10 mouse cellular contexts compared by ENCODE assay signal in the genomic region with DNA sequence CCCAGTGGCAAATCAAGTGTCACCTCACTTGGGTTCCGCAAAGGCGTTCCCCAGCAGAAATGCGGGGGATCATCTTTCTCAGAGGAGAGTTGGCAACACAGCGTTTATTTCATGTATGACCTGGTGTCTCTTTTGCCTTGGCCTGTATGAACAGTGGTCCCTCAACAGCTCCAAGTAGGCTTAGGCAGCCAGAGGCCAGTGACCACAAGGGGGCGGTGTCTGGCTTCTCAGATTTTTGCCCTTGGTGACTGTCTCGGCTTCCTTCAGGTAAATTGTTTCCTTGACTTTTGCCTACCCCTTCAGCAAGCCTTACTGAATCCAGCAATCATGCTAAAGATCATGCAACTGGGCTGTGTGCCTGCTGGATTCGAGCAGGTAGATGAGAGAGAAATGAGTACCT. TPM values are rescaled to one million over a fixed set of nuclear protein-coding genes. Genes with fewer than 3 reads are reported as not detected.
DNase-seq lines count a peak whose midpoint lies in the region; ATAC-seq and TF ChIP-seq lines count a peak whose summit lies in the region.
"Had no signal": no experiment of that assay in that cellular context is flagged by ENCODE, and none has a peak within 500 bp of the region (broad histone marks: within the 10 kb centered on the region; RNA-seq: fewer than 3 reads in every experiment).

No protein-coding gene starts in this region.

- DNase-seq in hindbrain, embryonic 11.5 days (ENCODE audit: low spot score), result peak; percentile 80
- peak; percentile 13 to 35 for DNase-seq in adrenal gland, postnatal 4 days (ENCODE audit: low spot score in 2 of 2)
- DNase-seq in embryonic facial prominence, embryonic 11.5 days (ENCODE audit: low spot score), result peak; percentile 70
- DNase-seq in left cerebral cortex, adult 11 months (ENCODE audit: low spot score), result peak; percentile 46
- no peak for DNase-seq in T-cell, adult 2 months (ENCODE audit: low spot score)

- H3K4me3 ChIP-seq in hindbrain, embryonic 11.5 days (ENCODE audit: low read depth, low read length), result no peak overlapping the region
- H3K4me3 ChIP-seq in hindbrain, embryonic 13.5 days, result no peak overlapping the region
- H3K4me3 ChIP-seq in E14TG2a.4 (replicated peaks; ENCODE audit: low read length), result no peak overlapping the region
- H3K4me3 ChIP-seq in embryonic facial prominence, embryonic 11.5 days (ENCODE audit: low read depth, low read length), result no peak overlapping the region
- H3K4me3 ChIP-seq in neural tube, embryonic 14.5 days (ENCODE audit: low read depth, low read length), result no peak overlapping the region
- H3K4me3 ChIP-seq: embryonic facial prominence, embryonic 12.5 days; stomach, embryonic 15.5 days had no signal

- TF ChIP-seq CTCF in E14TG2a.4 (conservative IDR thresholded peaks at IDR 0.05; ENCODE audit: low read length), result peak; percentile 78

- H3K4me2 ChIP-seq in hindbrain, embryonic 11.5 days (replicated peaks; ENCODE audit: low read depth, low read length), result no peak overlapping the region
- H3K4me2 ChIP-seq in hindbrain, embryonic 13.5 days, result no peak overlapping the region
- H3K4me2 ChIP-seq in embryonic facial prominence, embryonic 11.5 days (ENCODE audit: low read depth, low read length), result no peak overlapping the region
- no peak overlapping the region for H3K4me2 ChIP-seq in neural tube, embryonic 14.5 days (ENCODE audit: low read depth, low read length)
- H3K4me2 ChIP-seq: embryonic facial prominence, embryonic 12.5 days; stomach, embryonic 15.5 days had no signal

- H3K27me3 ChIP-seq in hindbrain, embryonic 11.5 days (ENCODE audit: control insufficient read depth, insufficient read depth, low read length), result no peaks in the 10 kb centered on the region
- 0 out of 2 replicates have a peak, but pooled peaks cover 5% of the 10 kb centered on the region for H3K27me3 ChIP-seq in hindbrain, embryonic 13.5 days
- H3K27me3 ChIP-seq in E14TG2a.4 (ENCODE audit: insufficient read depth, low read length), result peaks cover 7% of the 10 kb centered on the region
- no peaks in the 10 kb centered on the region for H3K27me3 ChIP-seq in embryonic facial prominence, embryonic 11.5 days (ENCODE audit: control insufficient read depth, insufficient read depth, low read length)
- no peaks in the 10 kb centered on the region for H3K27me3 ChIP-seq in neural tube, embryonic 14.5 days (ENCODE audit: control insufficient read depth, insufficient read depth, low read length)
- H3K27me3 ChIP-seq: embryonic facial prominence, embryonic 12.5 days; stomach, embryonic 15.5 days had no signal

- no peak for ATAC-seq in hindbrain, embryonic 11.5 days (ENCODE audit: low FRiP score)
- ATAC-seq in hindbrain, embryonic 13.5 days (ENCODE audit: low FRiP score), result no peak
- no peak for ATAC-seq in embryonic facial prominence, embryonic 11.5 days (replicated peaks; ENCODE audit: insufficient number of reproducible peaks, low FRiP score, low TSS enrichment, low read depth)
- 0 out of 2 replicates have a peak, but pooled peaks have one; percentile 46 for ATAC-seq in neural tube, embryonic 14.5 days (ENCODE audit: low read depth)

- WGBS in hindbrain, embryonic 11.5 days, result 39% methylated on average over 7 of the region's 7 CpGs
- WGBS in hindbrain, embryonic 13.5 days, result 51% methylated on average over 7 of the region's 7 CpGs
- WGBS in embryonic facial prominence, embryonic 11.5 days, result 35% methylated on average over 7 of the region's 7 CpGs
- 35% methylated on average over 7 of the region's 7 CpGs for WGBS in neural tube, embryonic 14.5 days

- no peaks in the 10 kb centered on the region for H3K4me1 ChIP-seq in hindbrain, embryonic 11.5 days (replicated peaks; ENCODE audit: control insufficient read depth, insufficient read depth, low read length)
- peaks cover 5% of the 10 kb centered on the region for H3K4me1 ChIP-seq in hindbrain, embryonic 13.5 days (replicated peaks)
- H3K4me1 ChIP-seq in E14TG2a.4 (replicated peaks; ENCODE audit: low read depth, low read length), result no peaks in the 10 kb centered on the region
- no peaks in the 10 kb centered on the region for H3K4me1 ChIP-seq in embryonic facial prominence, embryonic 11.5 days (ENCODE audit: control insufficient read depth, insufficient read depth, low read length)
- H3K4me1 ChIP-seq in neural tube, embryonic 14.5 days (ENCODE audit: control insufficient read depth, insufficient read depth, low read length), result no peaks in the 10 kb centered on the region
- H3K4me1 ChIP-seq: embryonic facial prominence, embryonic 12.5 days; stomach, embryonic 15.5 days had no signal

- H3K9me3 ChIP-seq in hindbrain, embryonic 11.5 days (ENCODE audit: control insufficient read depth, low read length), result no peaks in the 10 kb centered on the region
- H3K9me3 ChIP-seq in hindbrain, embryonic 13.5 days, result no peaks in the 10 kb centered on the region
- H3K9me3 ChIP-seq in E14TG2a.4 (ENCODE audit: low read length), result no peaks in the 10 kb centered on the region
- H3K9me3 ChIP-seq in embryonic facial prominence, embryonic 11.5 days (replicated peaks; ENCODE audit: control insufficient read depth, low read length), result no peaks in the 10 kb centered on the region
- no peaks in the 10 kb centered on the region for H3K9me3 ChIP-seq in neural tube, embryonic 14.5 days (ENCODE audit: control insufficient read depth, low read length)
- H3K9me3 ChIP-seq: embryonic facial prominence, embryonic 12.5 days; stomach, embryonic 15.5 days had no signal

- no peak overlapping the region for H3K9ac ChIP-seq in hindbrain, embryonic 11.5 days (ENCODE audit: low read depth, low read length)
- no peak overlapping the region for H3K9ac ChIP-seq in hindbrain, embryonic 13.5 days
- no peak overlapping the region for H3K9ac ChIP-seq in embryonic facial prominence, embryonic 11.5 days (replicated peaks; ENCODE audit: low read length)
- no peak overlapping the region for H3K9ac ChIP-seq in neural tube, embryonic 14.5 days (replicated peaks; ENCODE audit: low read depth, low read length)
- H3K9ac ChIP-seq: embryonic facial prominence, embryonic 12.5 days; stomach, embryonic 15.5 days had no signal

- no peaks in the 10 kb centered on the region for H3K36me3 ChIP-seq in hindbrain, embryonic 11.5 days (ENCODE audit: control insufficient read depth, insufficient read depth, low read length)
- H3K36me3 ChIP-seq in hindbrain, embryonic 13.5 days, result no peaks in the 10 kb centered on the region
- no peaks in the 10 kb centered on the region for H3K36me3 ChIP-seq in E14TG2a.4 (ENCODE audit: insufficient read depth, low read length)
- H3K36me3 ChIP-seq in embryonic facial prominence, embryonic 11.5 days (replicated peaks; ENCODE audit: control insufficient read depth, insufficient read depth, low read depth, low read length), result no peaks in the 10 kb centered on the region
- H3K36me3 ChIP-seq in neural tube, embryonic 14.5 days (ENCODE audit: control insufficient read depth, insufficient read depth, low read length), result no peaks in the 10 kb centered on the region
- H3K36me3 ChIP-seq: embryonic facial prominence, embryonic 12.5 days; stomach, embryonic 15.5 days had no signal

- no peak overlapping the region for H3K27ac ChIP-seq in hindbrain, embryonic 11.5 days (ENCODE audit: low read depth, low read length)
- H3K27ac ChIP-seq in hindbrain, embryonic 13.5 days, result no peak overlapping the region
- H3K27ac ChIP-seq in embryonic facial prominence, embryonic 11.5 days (replicated peaks; ENCODE audit: low read depth, low read length), result no peak overlapping the region
- H3K27ac ChIP-seq in neural tube, embryonic 14.5 days (ENCODE audit: low read depth, low read length), result no peak overlapping the region
- H3K27ac ChIP-seq: embryonic facial prominence, embryonic 12.5 days; stomach, embryonic 15.5 days had no signal

RNA-seq across cellular contexts. Expression of a gene that starts 48.6 kb away (rescaled TPM):
- 14.2 and 16.1 TPM in 2 replicates for polyA plus RNA-seq in hindbrain, embryonic 11.5 days (2014; fragmentation: Nextera tagmentation; extraction: Ambion mirVana)
- polyA plus RNA-seq in hindbrain, embryonic 13.5 days (2015; fragmentation: Nextera tagmentation; extraction: Ambion mirVana), result 28.1 and 29.5 TPM in 2 replicates
- total RNA-seq in adrenal gland, postnatal 4 days (2021), result 1 to 10 TPM; 1.9 to 2.9 TPM
- 2.6 and 3.2 TPM in 2 replicates for polyA plus RNA-seq in embryonic facial prominence, embryonic 11.5 days (2014; fragmentation: Nextera tagmentation; extraction: Ambion mirVana)
- polyA plus RNA-seq in neural tube, embryonic 14.5 days (2014; fragmentation: Nextera tagmentation; extraction: Ambion mirVana), result 72.7 and 73.1 TPM in 2 replicates
